Mouse (Mus musculus): Measurements from ENCODE around the gene Zfp566. TPM values are rescaled to one million over a fixed set of nuclear protein-coding genes. Genes with fewer than 3 reads are reported as not detected.

The Zfp566 gene
- polyA plus RNA-seq, 1 experiment from 2014 or later: 6.8 TPM

GRCm38 (mm10) chr7:30031379-30031778, 58.9 kb downstream of the Zfp566 start:
- no peak overlapping the region for H3K4me2 ChIP-seq (ENCODE audit: low read depth, low read length)
- no peak overlapping the region for H3K9ac ChIP-seq (ENCODE audit: low read length)
- WGBS: 85% methylated on average over 3 of the region's 3 CpGs
- no peaks in the 10 kb centered on the region for H3K9me3 ChIP-seq (replicated peaks; ENCODE audit: control insufficient read depth, low read length)
- ATAC-seq (ENCODE audit: insufficient read depth, low FRiP score): no peak
- no peaks in the 10 kb centered on the region for H3K36me3 ChIP-seq (ENCODE audit: control insufficient read depth, insufficient read depth, low read length)
- no peaks in the 10 kb centered on the region for H3K4me1 ChIP-seq (ENCODE audit: control insufficient read depth, insufficient read depth, low read length)
- no peak overlapping the region for H3K4me3 ChIP-seq (replicated peaks; ENCODE audit: low read length)
- no peak overlapping the region for H3K27ac ChIP-seq (ENCODE audit: low read length)
- no peaks in the 10 kb centered on the region for H3K27me3 ChIP-seq (ENCODE audit: control insufficient read depth, insufficient read depth, low read length)

- Histone ChIP-seq H3K9ac (ENCODE audit: low read length) (no peak overlapping the region), H3K36me3 (ENCODE audit: control insufficient read depth, insufficient read depth, low read length) (0 out of 2 replicates have a peak, but pooled peaks cover 3% of the 10 kb centered on the region), H3K4me1 (ENCODE audit: control insufficient read depth, insufficient read depth, low read length) (no peaks in the 10 kb centered on the region), H3K4me2 (ENCODE audit: low read depth, low read length) (no peak overlapping the region), H3K27me3 (ENCODE audit: control insufficient read depth, insufficient read depth, low read length) (no peaks in the 10 kb centered on the region), H3K4me3 (replicated peaks; ENCODE audit: low read length) (no peak overlapping the region), H3K9me3 (replicated peaks; ENCODE audit: control insufficient read depth, low read length) (no peaks in the 10 kb centered on the region), H3K27ac (ENCODE audit: low read length) (no peak overlapping the region)
- no peak for ATAC-seq (ENCODE audit: insufficient read depth, low FRiP score)
- WGBS: 31% methylated on average over 6 of the region's 6 CpGs
Measured at GRCm38 (mm10) chr7:30030677-30031076, 59.6 kb downstream of the Zfp566 start.

- no peak overlapping the region for H3K9ac ChIP-seq (ENCODE audit: low read length)
- no peak overlapping the region for H3K4me3 ChIP-seq (replicated peaks; ENCODE audit: low read length)
- H3K27ac ChIP-seq (ENCODE audit: low read length): no peak overlapping the region
- H3K36me3 ChIP-seq (ENCODE audit: control insufficient read depth, insufficient read depth, low read length): 0 out of 2 replicates have a peak, but pooled peaks cover 7% of the 10 kb centered on the region
- ATAC-seq (ENCODE audit: insufficient read depth, low FRiP score): no peak
- H3K4me2 ChIP-seq (ENCODE audit: low read depth, low read length): no peak overlapping the region
- no peaks in the 10 kb centered on the region for H3K9me3 ChIP-seq (replicated peaks; ENCODE audit: control insufficient read depth, low read length)
- H3K4me1 ChIP-seq (ENCODE audit: control insufficient read depth, insufficient read depth, low read length): no peaks in the 10 kb centered on the region
- 82% methylated on average over 3 of the region's 3 CpGs for WGBS
- no peaks in the 10 kb centered on the region for H3K27me3 ChIP-seq (ENCODE audit: control insufficient read depth, insufficient read depth, low read length)
Measured at GRCm38 (mm10) chr7:30028572-30028971, 61.8 kb downstream of the Zfp566 start.

Small RNAs within 50 kb of the gene (microRNA-seq; reads per million reads assigned to microRNA genes)
- gene Gm23368: not detected

Other genes starting within 250 kb of the Zfp566 start
- gene Zfp940, start 236.9 kb downstream of the Zfp566 start, polyA plus RNA-seq (2015; fragmentation: Nextera tagmentation; extraction: Ambion mirVana): 4.7 and 4.9 TPM in 2 replicates
- 6.1 and 7.1 TPM in 2 replicates for gene Zfp420, start 230.5 kb downstream of the Zfp566 start, polyA plus RNA-seq (2015; fragmentation: Nextera tagmentation; extraction: Ambion mirVana)
- 8.4 and 10.2 TPM in 2 replicates for gene Zfp27, start 184.0 kb downstream of the Zfp566 start, polyA plus RNA-seq (2015; fragmentation: Nextera tagmentation; extraction: Ambion mirVana)
- 4.0 and 4.2 TPM in 2 replicates for gene Zfp383, start 182.3 kb downstream of the Zfp566 start, polyA plus RNA-seq (2015; fragmentation: Nextera tagmentation; extraction: Ambion mirVana)
- 8.1 and 8.8 TPM in 2 replicates for gene Zfp74, start 136.4 kb downstream of the Zfp566 start, polyA plus RNA-seq (2015; fragmentation: Nextera tagmentation; extraction: Ambion mirVana)
- gene Zfp568, start 106.6 kb downstream of the Zfp566 start, polyA plus RNA-seq (2015; fragmentation: Nextera tagmentation; extraction: Ambion mirVana): 14.0 and 14.9 TPM in 2 replicates
- 3.7 and 4.6 TPM in 2 replicates for gene Zfp14, start 39.1 kb downstream of the Zfp566 start, polyA plus RNA-seq (2015; fragmentation: Nextera tagmentation; extraction: Ambion mirVana)
- 4.5 and 5.1 TPM in 2 replicates for gene Zfp82, start 17.6 kb downstream of the Zfp566 start, polyA plus RNA-seq (2015; fragmentation: Nextera tagmentation; extraction: Ambion mirVana)
- 0.70 and 0.87 TPM in 2 replicates for gene Gm26920, start 117 bp downstream of the Zfp566 start, polyA plus RNA-seq (2015; fragmentation: Nextera tagmentation; extraction: Ambion mirVana)
- 96.5 and 108 TPM in 2 replicates for gene Zfp260, start 4.2 kb upstream of the Zfp566 start, polyA plus RNA-seq (2015; fragmentation: Nextera tagmentation; extraction: Ambion mirVana)
- gene Zfp382, start 31.4 kb upstream of the Zfp566 start, polyA plus RNA-seq (2015; fragmentation: Nextera tagmentation; extraction: Ambion mirVana): 9.5 TPM in 2 replicates
- gene Zfp146, start 79.2 kb upstream of the Zfp566 start, polyA plus RNA-seq (2015; fragmentation: Nextera tagmentation; extraction: Ambion mirVana): 12.2 and 12.6 TPM in 2 replicates
- 12.8 and 25.0 TPM in 2 replicates for gene Cox7a1, start 93.6 kb upstream of the Zfp566 start, polyA plus RNA-seq (2015; fragmentation: Nextera tagmentation; extraction: Ambion mirVana)
- gene Capns1, start 108.3 kb upstream of the Zfp566 start, polyA plus RNA-seq (2015; fragmentation: Nextera tagmentation; extraction: Ambion mirVana): 90.0 and 98.5 TPM in 2 replicates
- 111 and 116 TPM in 2 replicates for gene Polr2i, start 141.4 kb upstream of the Zfp566 start, polyA plus RNA-seq (2015; fragmentation: Nextera tagmentation; extraction: Ambion mirVana)
- gene Tbcb, start 141.7 kb upstream of the Zfp566 start, polyA plus RNA-seq (2015; fragmentation: Nextera tagmentation; extraction: Ambion mirVana): 148 and 151 TPM in 2 replicates
- 0.19 TPM in 1 of 2 replicates, not detected in the other for gene Ovol3, start 145.2 kb upstream of the Zfp566 start, polyA plus RNA-seq (2015; fragmentation: Nextera tagmentation; extraction: Ambion mirVana)
- 0.25 and 0.53 TPM in 2 replicates for gene Thap8, start 189.6 kb upstream of the Zfp566 start, polyA plus RNA-seq (2015; fragmentation: Nextera tagmentation; extraction: Ambion mirVana)
- gene Wdr62, start 189.9 kb upstream of the Zfp566 start, polyA plus RNA-seq (2015; fragmentation: Nextera tagmentation; extraction: Ambion mirVana): 7.1 and 7.3 TPM in 2 replicates
- 21.4 and 22.6 TPM in 2 replicates for gene Clip3, start 201.2 kb upstream of the Zfp566 start, polyA plus RNA-seq (2015; fragmentation: Nextera tagmentation; extraction: Ambion mirVana)
- 64.4 and 64.7 TPM in 2 replicates for gene Alkbh6, start 218.2 kb upstream of the Zfp566 start, polyA plus RNA-seq (2015; fragmentation: Nextera tagmentation; extraction: Ambion mirVana)
- 54.0 and 54.3 TPM in 2 replicates for gene Syne4, start 224.3 kb upstream of the Zfp566 start, polyA plus RNA-seq (2015; fragmentation: Nextera tagmentation; extraction: Ambion mirVana)
- 1.2 TPM in 1 of 2 replicates, not detected in the other for gene E130208F15Rik, start 231.2 kb upstream of the Zfp566 start, polyA plus RNA-seq (2015; fragmentation: Nextera tagmentation; extraction: Ambion mirVana)
- gene Sdhaf1, start 233.4 kb upstream of the Zfp566 start, polyA plus RNA-seq (2015; fragmentation: Nextera tagmentation; extraction: Ambion mirVana): 12.1 and 14.6 TPM in 2 replicates

Data from stomach, embryonic 16.5 days (tissue).